In genomic region chr9:40666190-40666803, GRCm38 (mm10) we compare ENCODE assay signal across 30 mouse cellular contexts. TPM values are rescaled to one million over a fixed set of nuclear protein-coding genes. Genes with fewer than 3 reads are reported as not detected.
"Had no signal": no experiment of that assay in that cellular context is flagged by ENCODE, and none has a peak within 500 bp of the region (broad histone marks: within the 10 kb centered on the region; RNA-seq: fewer than 3 reads in every experiment).

No protein-coding gene starts in this region.

- H3K27me3 ChIP-seq: kidney, embryonic 15.5 days; limb, embryonic 13.5 days; liver, embryonic 12.5 days; liver, embryonic 15.5 days; lung, embryonic 15.5 days; midbrain, embryonic 12.5 days had no signal

- H3K4me2 ChIP-seq: kidney, embryonic 15.5 days; limb, embryonic 13.5 days; liver, embryonic 12.5 days; liver, embryonic 15.5 days; lung, embryonic 15.5 days; midbrain, embryonic 12.5 days had no signal

- ATAC-seq: liver, embryonic 12.5 days; midbrain, embryonic 16.5 days had no signal

- H3K36me3 ChIP-seq: kidney, embryonic 15.5 days; limb, embryonic 10.5 days; limb, embryonic 13.5 days; liver, embryonic 12.5 days; liver, embryonic 15.5 days; lung, embryonic 15.5 days; midbrain, embryonic 12.5 days had no signal

- H3K9me3 ChIP-seq: kidney, embryonic 15.5 days; limb, embryonic 10.5 days; limb, embryonic 13.5 days; liver, embryonic 12.5 days; liver, embryonic 15.5 days; lung, embryonic 15.5 days; midbrain, embryonic 12.5 days had no signal

- H3K4me1 ChIP-seq: kidney, embryonic 15.5 days; liver, embryonic 12.5 days; liver, embryonic 15.5 days; lung, embryonic 15.5 days had no signal

- H3K27ac ChIP-seq: kidney, embryonic 15.5 days; left cerebral cortex, adult 2 months; limb, embryonic 10.5 days; limb, embryonic 13.5 days; liver, embryonic 12.5 days; liver, embryonic 15.5 days; lung, embryonic 15.5 days; midbrain, embryonic 12.5 days had no signal

- DNase-seq: kidney, adult 8-10 months; kidney, postnatal 10 days; kidney, postnatal 36 days; layer of hippocampus, postnatal 36 days; liver; lung, adult 18-20 months; lung, postnatal 10 days; lung, postnatal 36 days; thymus, adult 18-20 months; thymus, postnatal 36 days had no signal

- H3K4me3 ChIP-seq: kidney, embryonic 15.5 days; left cerebral cortex, adult 2 months; limb, embryonic 10.5 days; limb, embryonic 13.5 days; liver, embryonic 12.5 days; liver, embryonic 15.5 days; lung, embryonic 15.5 days; midbrain, embryonic 12.5 days; myocyte had no signal

- H3K9ac ChIP-seq: kidney, embryonic 15.5 days; limb, embryonic 13.5 days; liver, embryonic 12.5 days; liver, embryonic 15.5 days; lung, embryonic 15.5 days; midbrain, embryonic 12.5 days had no signal

RNA-seq across cellular contexts. Expression of gene Gm21915, which starts 4.1 kb away (rescaled TPM):
- total RNA-seq: layer of hippocampus, adult 8-10 months; layer of hippocampus, postnatal 10 days; layer of hippocampus, postnatal 36 days; left cerebral cortex, adult 2 months; left cerebral cortex, postnatal 14 days; monocyte, adult 5-6 weeks had no signal
- polyA plus RNA-seq: kidney, embryonic 15.5 days; limb, embryonic 10.5 days; limb, embryonic 13.5 days; liver, embryonic 12.5 days; liver, embryonic 15.5 days; lung, embryonic 15.5 days; midbrain, embryonic 12.5 days; midbrain, embryonic 16.5 days; myocyte; neural tube, embryonic 11.5 days; neural tube, embryonic 14.5 days; small intestine, adult 2 months; spleen, adult 2 months; stomach, embryonic 16.5 days; testis, adult 2 months had no signal
